15 mouse cellular contexts compared by ENCODE assay signal in genomic region chr6:42545451-42545885, GRCm38 (mm10). TPM values are rescaled to one million over a fixed set of nuclear protein-coding genes. Genes with fewer than 3 reads are reported as not detected.
DNase-seq lines count a peak whose midpoint lies in the region; ATAC-seq and TF ChIP-seq lines count a peak whose summit lies in the region.
"Had no signal": no experiment of that assay in that cellular context is flagged by ENCODE, and none has a peak within 500 bp of the region (broad histone marks: within the 10 kb centered on the region; RNA-seq: fewer than 3 reads in every experiment).

No protein-coding gene starts in this region.

- peak; percentile 35; the same call in 1 of the 2 replicates for ATAC-seq in lung, embryonic 14.5 days (ENCODE audit: insufficient read depth)
- ATAC-seq: intestine, postnatal 0 days had no signal

- H3K27ac ChIP-seq in gastrocnemius, adult 2 months = peak overlapping the region; percentile 53; the same call in 1 of the 2 replicates
- H3K27ac ChIP-seq in lung, embryonic 14.5 days (ENCODE audit: low read depth) = peak overlapping the region; percentile 26
- H3K27ac ChIP-seq in embryonic fibroblast, embryonic 13.5 days (ENCODE audit: insufficient read depth, low read length) = peak overlapping the region; percentile 61

- H3K9me3 ChIP-seq in lung, embryonic 14.5 days (ENCODE audit: low read depth, low read length) = no peaks in the 10 kb centered on the region

- TF ChIP-seq POLR2A in embryonic fibroblast, embryonic 13.5 days (IDR thresholded peaks at IDR 0.05; ENCODE audit: low read depth, low read length) = no peak

- no peak for TF ChIP-seq CTCF in gastrocnemius, adult 2 months (IDR thresholded peaks at IDR 0.05)
- no peak for TF ChIP-seq CTCF in lung, embryonic 14.5 days (IDR thresholded peaks at IDR 0.05; ENCODE audit: low read depth)
- TF ChIP-seq CTCF in embryonic fibroblast, embryonic 13.5 days (IDR thresholded peaks at IDR 0.05; ENCODE audit: borderline replicate concordance, insufficient read depth, low read length) = no peak

- peaks cover 8% of the 10 kb centered on the region for H3K4me1 ChIP-seq in lung, embryonic 14.5 days (ENCODE audit: insufficient read depth)
- peaks cover 10% of the 10 kb centered on the region for H3K4me1 ChIP-seq in embryonic fibroblast, embryonic 13.5 days (ENCODE audit: control insufficient read depth, insufficient read depth, low read length)

- DNase-seq in gastrocnemius, adult 2 months = no peak
- DNase-seq in gastrocnemius, postnatal 14 days = no peak
- DNase-seq in lung, embryonic 14.5 days = peak; percentile 66
- DNase-seq in lung, adult 18-20 months = no peak
- peak; percentile 56 for DNase-seq in lung, postnatal 36 days
- DNase-seq in gastrocnemius, postnatal 10 days = no peak
- DNase-seq: cerebellum, adult 11 months; embryo, embryonic 11 days; layer of hippocampus, postnatal 36 days; liver had no signal

- H3K36me3 ChIP-seq in lung, embryonic 14.5 days (ENCODE audit: insufficient read depth) = no peaks in the 10 kb centered on the region

- WGBS in lung, embryonic 14.5 days = 29% methylated on average over 2 of the region's 2 CpGs

- no peak overlapping the region for H3K9ac ChIP-seq in lung, embryonic 14.5 days

- H3K4me2 ChIP-seq in lung, embryonic 14.5 days = no peak overlapping the region

- no peaks in the 10 kb centered on the region for H3K27me3 ChIP-seq in lung, embryonic 14.5 days (ENCODE audit: insufficient read depth, low read length)
- H3K27me3 ChIP-seq: CH12.LX had no signal

- no peak overlapping the region for H3K4me3 ChIP-seq in gastrocnemius, adult 2 months
- no peak overlapping the region for H3K4me3 ChIP-seq in lung, embryonic 14.5 days (ENCODE audit: low read depth, low read length)
- H3K4me3 ChIP-seq in embryonic fibroblast, embryonic 13.5 days (ENCODE audit: insufficient read depth, low read length) = no peak overlapping the region

- intact Hi-C loops in gastrocnemius, adult 2 months (cut with DNase I) = no loop called here
- intact Hi-C loops in gastrocnemius, postnatal 14 days (cut with DNase I; ENCODE audit: low total_unique reads) = no loop called here

RNA-seq across cellular contexts. Expression of gene Olfr455, which starts 1.9 kb away (rescaled TPM):
- not detected for total RNA-seq in gastrocnemius, adult 2 months (2021)
- not detected for total RNA-seq in gastrocnemius, postnatal 14 days (2021)
- polyA plus RNA-seq in lung, embryonic 14.5 days (2014; fragmentation: Nextera tagmentation; extraction: Ambion mirVana) = not detected in 2 replicates
- polyA plus RNA-seq in embryonic fibroblast, embryonic 13.5 days (2011; ENCODE audit: insufficient read length, low read depth, missing spikeins) = not detected in 2 replicates
- not detected for total RNA-seq in gastrocnemius, postnatal 10 days (2021)
- total RNA-seq: CH12.LX; hematopoietic stem cell, adult 5-6 weeks; layer of hippocampus, postnatal 36 days; neutrophil, adult 5-6 weeks had no signal
- polyA plus RNA-seq: intestine, postnatal 0 days had no signal

RNA-seq across cellular contexts. Expression of gene Tcaf3, which starts 52.0 kb away (rescaled TPM):
- not detected for total RNA-seq in gastrocnemius, adult 2 months (2021)
- total RNA-seq in gastrocnemius, postnatal 14 days (2021) = not detected
- polyA plus RNA-seq in lung, embryonic 14.5 days (2014; fragmentation: Nextera tagmentation; extraction: Ambion mirVana) = not detected in 2 replicates
- polyA plus RNA-seq in embryonic fibroblast, embryonic 13.5 days (2011; ENCODE audit: insufficient read length, low read depth, missing spikeins) = not detected in 2 replicates
- not detected for total RNA-seq in gastrocnemius, postnatal 10 days (2021)
- total RNA-seq: CH12.LX; hematopoietic stem cell, adult 5-6 weeks; layer of hippocampus, postnatal 36 days; neutrophil, adult 5-6 weeks had no signal
- polyA plus RNA-seq: intestine, postnatal 0 days had no signal

RNA-seq across cellular contexts. Expression of gene Olfr456, which starts 58.5 kb away (rescaled TPM):
- total RNA-seq in gastrocnemius, adult 2 months (2021) = not detected
- not detected for total RNA-seq in gastrocnemius, postnatal 14 days (2021)
- 0.18 TPM in 1 of 2 replicates, not detected in the other for polyA plus RNA-seq in lung, embryonic 14.5 days (2014; fragmentation: Nextera tagmentation; extraction: Ambion mirVana)
- not detected in 2 replicates for polyA plus RNA-seq in embryonic fibroblast, embryonic 13.5 days (2011; ENCODE audit: insufficient read length, low read depth, missing spikeins)
- not detected for total RNA-seq in gastrocnemius, postnatal 10 days (2021)
- total RNA-seq: CH12.LX; hematopoietic stem cell, adult 5-6 weeks; layer of hippocampus, postnatal 36 days; neutrophil, adult 5-6 weeks had no signal
- polyA plus RNA-seq: intestine, postnatal 0 days had no signal

Comparison
In these comparisons a context has a peak if more than half of its experiments do, and no peak if none do; other contexts are left out.
1. DNase-seq: peak in lung, embryonic 14.5 days (single experiment) and lung, postnatal 36 days (single experiment); none in gastrocnemius, adult 2 months (single experiment), gastrocnemius, postnatal 14 days (single experiment), lung, adult 18-20 months (0 of 2) and gastrocnemius, postnatal 10 days (single experiment).
2. Peak in every context shown above with its lines, with median percentiles within 50 percentile points of each other: H3K27ac ChIP-seq.